Mouse (Mus musculus): ENCODE data around the gene Efcab7. TPM values are rescaled to one million over a fixed set of nuclear protein-coding genes. Genes with fewer than 3 reads are reported as not detected.

The Efcab7 gene
- total and polyA plus RNA-seq, 3 experiments = 1.6 to 3.8 (median 3.1) TPM

GRCm38 (mm10) chr4:99946516-99946915, 117.5 kb downstream of the Efcab7 start:
- 90% methylated on average over 2 of the region's 2 CpGs for WGBS
- no peak for TF ChIP-seq EP300 (IDR thresholded peaks at IDR 0.05; ENCODE audit: insufficient read depth, low read depth, low read length)
- intact Hi-C loops (cut with DNase I) = loop anchor here (5.0 kb wide), 2 partner anchors 61 to 591 kb away; no protein-coding TSS in a partner anchor
- no peak overlapping the region for H3K9ac ChIP-seq (ENCODE audit: low read depth, low read length)
- no peak for DNase-seq
- no peak overlapping the region for H3K4me3 ChIP-seq
- peaks cover 4% of the 10 kb centered on the region; the same call in 1 of the 2 replicates for H3K36me3 ChIP-seq (ENCODE audit: control insufficient read depth, insufficient read depth, low read length)
- H3K27ac ChIP-seq = no peak overlapping the region
- H3K79me2 ChIP-seq (replicated peaks; ENCODE audit: control insufficient read depth, insufficient read depth, low read length) = peaks cover 2% of the 10 kb centered on the region; the same call in 1 of the 2 replicates
- no peaks in the 10 kb centered on the region for H3K27me3 ChIP-seq (ENCODE audit: control insufficient read depth, insufficient read depth, low read length)
- H3K4me1 ChIP-seq (ENCODE audit: control insufficient read depth, insufficient read depth, low read length) = peaks cover 7% of the 10 kb centered on the region

- intact Hi-C loops (cut with DNase I) = loop anchor here (1.0 to 5.0 kb wide), 3 partner anchors 60 to 590 kb away; no protein-coding TSS in a partner anchor
- Histone ChIP-seq H3K79me2 (replicated peaks; ENCODE audit: control insufficient read depth, insufficient read depth, low read length) (peaks cover 2% of the 10 kb centered on the region; the same call in 1 of the 2 replicates), H3K4me1 (ENCODE audit: control insufficient read depth, insufficient read depth, low read length) (peaks cover 2% of the 10 kb centered on the region), H3K36me3 (ENCODE audit: control insufficient read depth, insufficient read depth, low read length) (peaks cover 4% of the 10 kb centered on the region; the same call in 1 of the 2 replicates), H3K27me3 (ENCODE audit: control insufficient read depth, insufficient read depth, low read length) (no peaks in the 10 kb centered on the region), H3K9ac (ENCODE audit: low read depth, low read length) (no peak overlapping the region), H3K4me3 (no peak overlapping the region), H3K27ac (no peak overlapping the region)
- DNase-seq = no peak
- 71% methylated on average over 1 of the region's 1 CpGs for WGBS
- TF ChIP-seq POLR2A (IDR thresholded peaks at IDR 0.05; ENCODE audit: insufficient read depth, low read depth, low read length) (no peak), CTCF (IDR thresholded peaks at IDR 0.05) (peak; percentile 70), EP300 (IDR thresholded peaks at IDR 0.05; ENCODE audit: insufficient read depth, low read depth, low read length) (no peak)
These were observed 118.2 kb downstream of the Efcab7 start for GRCm38 (mm10) chr4:99947192-99947591.

GRCm38 (mm10) chr4:99947896-99948295, 118.9 kb downstream of the Efcab7 start:
- WGBS = 100% methylated on average over 1 of the region's 1 CpGs
- Histone ChIP-seq H3K36me3 (ENCODE audit: control insufficient read depth, insufficient read depth, low read length) (peaks cover 5% of the 10 kb centered on the region; the same call in 1 of the 2 replicates), H3K4me3 (no peak overlapping the region), H3K4me1 (ENCODE audit: control insufficient read depth, insufficient read depth, low read length) (peaks cover 2% of the 10 kb centered on the region; the same call in 1 of the 2 replicates), H3K27me3 (ENCODE audit: control insufficient read depth, insufficient read depth, low read length) (no peaks in the 10 kb centered on the region), H3K79me2 (replicated peaks; ENCODE audit: control insufficient read depth, insufficient read depth, low read length) (peaks cover 2% of the 10 kb centered on the region; the same call in 1 of the 2 replicates), H3K9ac (ENCODE audit: low read depth, low read length) (no peak overlapping the region), H3K27ac (no peak overlapping the region)
- intact Hi-C loops (cut with DNase I) = loop anchor here (1.0 to 5.0 kb wide), 3 partner anchors 59 to 589 kb away; no protein-coding TSS in a partner anchor
- no peak for DNase-seq
- no peak for TF ChIP-seq CTCF (IDR thresholded peaks at IDR 0.05)
- no peak for TF ChIP-seq POLR2A (IDR thresholded peaks at IDR 0.05; ENCODE audit: insufficient read depth, low read depth, low read length)
- no peak for TF ChIP-seq EP300 (IDR thresholded peaks at IDR 0.05; ENCODE audit: insufficient read depth, low read depth, low read length)

GRCm38 (mm10) chr4:99953904-99954303, 124.9 kb downstream of the Efcab7 start:
- Histone ChIP-seq H3K9ac (ENCODE audit: low read depth, low read length) (no peak overlapping the region), H3K79me2 (replicated peaks; ENCODE audit: control insufficient read depth, insufficient read depth, low read length) (peaks cover 2% of the 10 kb centered on the region; the same call in 1 of the 2 replicates), H3K4me1 (ENCODE audit: control insufficient read depth, insufficient read depth, low read length) (peaks cover 4% of the 10 kb centered on the region), H3K27me3 (ENCODE audit: control insufficient read depth, insufficient read depth, low read length) (no peaks in the 10 kb centered on the region), H3K4me3 (no peak overlapping the region), H3K27ac (no peak overlapping the region), H3K36me3 (ENCODE audit: control insufficient read depth, insufficient read depth, low read length) (peaks cover 3% of the 10 kb centered on the region; the same call in 1 of the 2 replicates)
- TF ChIP-seq EP300 (IDR thresholded peaks at IDR 0.05; ENCODE audit: insufficient read depth, low read depth, low read length) (no peak), CTCF (IDR thresholded peaks at IDR 0.05) (no peak), POLR2A (IDR thresholded peaks at IDR 0.05; ENCODE audit: insufficient read depth, low read depth, low read length) (no peak)
- no peak for DNase-seq
- 88% methylated on average over 2 of the region's 2 CpGs for WGBS
- intact Hi-C loops (cut with DNase I) = loop anchor here (10.0 kb wide), 1 partner anchor 141 kb away; the partner anchor contains the start of gene Ror1

- H3K27ac ChIP-seq = no peak overlapping the region
- no peak overlapping the region for H3K4me3 ChIP-seq
- H3K36me3 ChIP-seq (ENCODE audit: control insufficient read depth, insufficient read depth, low read length) = peaks cover 3% of the 10 kb centered on the region; the same call in 1 of the 2 replicates
- H3K9ac ChIP-seq (ENCODE audit: low read depth, low read length) = no peak overlapping the region
- H3K79me2 ChIP-seq (replicated peaks; ENCODE audit: control insufficient read depth, insufficient read depth, low read length) = no peaks in the 10 kb centered on the region
- H3K27me3 ChIP-seq (ENCODE audit: control insufficient read depth, insufficient read depth, low read length) = no peaks in the 10 kb centered on the region
- H3K4me1 ChIP-seq (ENCODE audit: control insufficient read depth, insufficient read depth, low read length) = peaks cover 6% of the 10 kb centered on the region
- 78% methylated on average over 10 of the region's 10 CpGs for WGBS
- no peak for DNase-seq
- intact Hi-C loops (cut with DNase I) = loop anchor here (10.0 kb wide), 1 partner anchor 139 kb away; the partner anchor contains the start of gene Ror1
- no peak for TF ChIP-seq CTCF (IDR thresholded peaks at IDR 0.05)
- TF ChIP-seq EP300 (IDR thresholded peaks at IDR 0.05; ENCODE audit: insufficient read depth, low read depth, low read length) = no peak
- TF ChIP-seq POLR2A (IDR thresholded peaks at IDR 0.05; ENCODE audit: insufficient read depth, low read depth, low read length) = no peak
These were observed 126.4 kb downstream of the Efcab7 start for GRCm38 (mm10) chr4:99955396-99955795.

GRCm38 (mm10) chr4:99957186-99957585, 128.2 kb downstream of the Efcab7 start:
- peaks cover 6% of the 10 kb centered on the region for H3K4me1 ChIP-seq (ENCODE audit: control insufficient read depth, insufficient read depth, low read length)
- H3K27ac ChIP-seq = no peak overlapping the region
- H3K27me3 ChIP-seq (ENCODE audit: control insufficient read depth, insufficient read depth, low read length) = no peaks in the 10 kb centered on the region
- peaks cover 3% of the 10 kb centered on the region; the same call in 1 of the 2 replicates for H3K36me3 ChIP-seq (ENCODE audit: control insufficient read depth, insufficient read depth, low read length)
- no peak overlapping the region for H3K9ac ChIP-seq (ENCODE audit: low read depth, low read length)
- H3K79me2 ChIP-seq (replicated peaks; ENCODE audit: control insufficient read depth, insufficient read depth, low read length) = no peaks in the 10 kb centered on the region
- 87% methylated on average over 4 of the region's 4 CpGs for WGBS
- DNase-seq = no peak
- no peak overlapping the region for H3K4me3 ChIP-seq
- intact Hi-C loops (cut with DNase I) = loop anchor here (10.0 kb wide), 1 partner anchor 138 kb away; the partner anchor contains the start of gene Ror1
- TF ChIP-seq POLR2A (IDR thresholded peaks at IDR 0.05; ENCODE audit: insufficient read depth, low read depth, low read length) (no peak), EP300 (IDR thresholded peaks at IDR 0.05; ENCODE audit: insufficient read depth, low read depth, low read length) (no peak), CTCF (IDR thresholded peaks at IDR 0.05) (no peak)

Measured in heart, adult 2 months (tissue).